Mouse (Mus musculus) forebrain, embryonic 11.5 days (tissue): ENCODE measurements around the gene Runx1. TPM values are rescaled to one million over a fixed set of nuclear protein-coding genes. Genes with fewer than 3 reads are reported as not detected.

Experiments used
- ATAC-seq: fragments of 200-750 bp; cut with Nextera tagmentation; replicated peaks from 2 replicates; pipeline ENCODE4 v1.8.0; 2017; ENCODE audit warnings: moderate TSS enrichment; ENCODE audit not compliant: low FRiP score
- DNase-seq: peaks from one replicate; pipeline ENCODE4 v3.0.0-alpha.2; 2017; ENCODE audit warnings: low spot score
- H3K27ac ChIP-seq: fragments of 300-500 bp; sonication (generic); 2 replicates; pipeline ENCODE4 v1.5.1; 2014; ENCODE audit warnings: low read depth, low read length
- H3K27me3 ChIP-seq: fragments of 300-500 bp; sonication (generic); 2 replicates; pipeline ENCODE4 v1.6.1; 2014; ENCODE audit warnings: mild to moderate bottlenecking, low read length, mixed read lengths; ENCODE audit not compliant: control insufficient read depth, insufficient read depth
- H3K36me3 ChIP-seq: fragments of 300-500 bp; sonication (generic); 2 replicates; pipeline ENCODE4 v1.6.1; 2014; ENCODE audit warnings: mild to moderate bottlenecking, low read length, moderate library complexity, mixed read lengths; ENCODE audit not compliant: control insufficient read depth, insufficient read depth
- H3K4me1 ChIP-seq: fragments of 300-500 bp; sonication (generic); replicated peaks from 2 replicates; pipeline ENCODE4 v1.6.1; 2014; ENCODE audit warnings: low read length, mixed read lengths; ENCODE audit not compliant: control insufficient read depth, insufficient read depth
- H3K4me2 ChIP-seq: fragments of 300-500 bp; sonication (generic); 2 replicates; pipeline ENCODE4 v1.6.1; 2014; ENCODE audit warnings: low read depth, mild to moderate bottlenecking, low read length, moderate library complexity, mixed read lengths; ENCODE audit not compliant: severe bottlenecking
- H3K4me3 ChIP-seq: fragments of 300-500 bp; sonication (generic); 2 replicates; pipeline ENCODE4 v1.5.1; 2014; ENCODE audit warnings: low read depth, low read length
- H3K9ac ChIP-seq: fragments of 300-500 bp; sonication (generic); 2 replicates; pipeline ENCODE4 v1.6.1; 2014; ENCODE audit warnings: low read length
- H3K9me3 ChIP-seq: fragments of 300-500 bp; sonication (generic); 2 replicates; pipeline ENCODE4 v1.6.1; 2016; ENCODE audit warnings: low read length, mixed read lengths; ENCODE audit not compliant: control insufficient read depth
- WGBS: fragments of 180-500 bp; shearing (Covaris S2); extraction: QIAGEN DNeasy Blood & Tissue Kit; methylation state at CpG from one replicate; pipeline ENCODE4 v1.1.7; 2014; 5-methylcytosine and 5-hydroxymethylcytosine counted together
- polyA plus RNA-seq: library from polyadenylated mRNA; unstranded; fragments of >200 nt; fragmentation: Nextera tagmentation; extraction: Ambion mirVana; gene quantifications from 2 replicates; pipeline ENCODE4 v1.2.1, GENCODE M21; 2014

Gene Runx1
- polyA plus RNA-seq, 1 experiment from 2014 or later: 2.2 TPM

DNA sequence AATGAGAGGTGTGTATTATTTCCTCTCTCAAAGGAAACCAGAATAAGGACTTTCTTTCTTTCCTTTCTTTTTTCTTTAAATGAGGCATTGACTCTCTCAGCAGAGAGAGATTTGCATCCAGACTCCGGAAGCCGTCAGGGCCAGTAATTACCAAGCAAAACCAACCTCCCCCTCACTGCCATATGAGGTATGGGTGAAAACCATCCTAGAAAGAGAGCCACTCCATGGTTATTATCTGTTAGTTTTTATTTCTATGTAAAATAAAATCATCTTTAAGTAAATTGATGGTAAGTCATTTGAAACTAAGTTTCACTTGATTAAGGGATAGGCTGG lies 10.8 kb downstream of the Runx1 start:
- H3K4me2 ChIP-seq: no peak overlapping the region
- H3K27me3 ChIP-seq: no peaks in the 10 kb centered on the region
- H3K4me3 ChIP-seq: no peak overlapping the region
- WGBS: 61% methylated on average over 2 of the region's 2 CpGs
- H3K27ac ChIP-seq: no peak overlapping the region
- no peak for DNase-seq
- H3K9me3 ChIP-seq: no peaks in the 10 kb centered on the region
- no peaks in the 10 kb centered on the region for H3K4me1 ChIP-seq
- no peak overlapping the region for H3K9ac ChIP-seq
- no peak for ATAC-seq
- no peaks in the 10 kb centered on the region for H3K36me3 ChIP-seq

DNA sequence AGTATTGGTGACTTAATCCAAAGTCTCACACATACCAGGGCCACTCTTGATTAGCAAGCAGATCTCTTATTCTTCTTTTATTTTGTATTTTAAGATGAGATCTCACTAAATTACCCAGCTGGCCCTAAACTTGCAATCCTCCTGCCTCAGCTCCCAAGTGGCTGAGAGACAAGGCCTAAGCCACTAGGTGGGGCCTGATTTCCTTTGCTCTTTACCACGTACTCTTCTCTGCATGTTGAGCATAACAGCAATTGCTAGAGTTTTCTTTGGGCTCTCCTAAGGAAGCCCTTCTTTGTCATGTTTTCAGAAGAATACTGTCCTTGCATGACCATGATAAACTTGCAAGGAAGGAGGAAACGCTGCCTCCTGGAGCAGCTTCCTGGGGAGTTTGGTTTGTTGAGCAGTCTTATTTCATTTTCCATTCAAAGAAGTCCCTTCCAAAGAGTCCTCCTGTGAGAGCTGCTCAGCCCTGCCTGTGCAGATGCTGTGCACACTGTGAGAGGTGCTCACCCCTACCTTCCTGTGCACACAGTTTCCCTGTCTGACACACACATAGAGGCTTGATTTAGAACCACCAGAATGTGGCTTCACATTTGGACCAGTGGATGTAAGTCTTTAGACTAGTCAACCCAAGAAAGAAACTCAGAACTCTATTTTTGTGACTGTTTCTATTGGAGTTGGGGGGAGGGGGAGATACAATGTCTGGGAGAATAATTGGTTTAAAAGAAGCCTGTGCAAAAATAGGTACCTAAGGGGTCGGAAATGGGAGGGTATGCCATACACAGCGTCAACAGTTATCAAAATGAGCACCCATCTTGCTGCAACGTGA lies 11.4 kb downstream of the Runx1 start:
- no peak overlapping the region for H3K9ac ChIP-seq
- H3K36me3 ChIP-seq: no peaks in the 10 kb centered on the region
- no peaks in the 10 kb centered on the region for H3K27me3 ChIP-seq
- WGBS: 78% methylated on average over 5 of the region's 5 CpGs
- H3K9me3 ChIP-seq: no peaks in the 10 kb centered on the region
- DNase-seq: no peak
- H3K27ac ChIP-seq: no peak overlapping the region
- no peak for ATAC-seq
- H3K4me2 ChIP-seq: no peak overlapping the region
- no peak overlapping the region for H3K4me3 ChIP-seq
- H3K4me1 ChIP-seq: no peaks in the 10 kb centered on the region

DNA sequence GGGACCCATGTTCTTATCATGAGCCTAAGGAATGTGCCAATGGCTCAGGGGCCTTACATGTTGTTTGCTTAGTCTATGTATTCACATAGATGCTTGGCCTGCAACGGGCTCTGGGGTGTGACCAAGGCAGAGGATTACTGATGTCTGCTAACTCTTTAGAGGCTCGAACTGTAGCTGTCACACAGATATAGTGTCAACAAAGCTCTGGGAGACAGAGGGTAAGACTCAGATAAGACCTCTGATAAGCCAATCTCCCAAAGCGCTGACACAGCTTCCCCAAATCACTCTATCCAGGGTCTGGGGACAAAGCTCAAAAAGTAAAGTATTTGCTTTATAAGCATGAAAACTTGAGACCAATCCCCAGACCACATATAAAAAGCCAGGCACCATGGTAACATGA lies 13.5 kb downstream of the Runx1 start:
- DNase-seq (no peak), ATAC-seq (no peak)
- no peaks in the 10 kb centered on the region for H3K9me3 ChIP-seq
- WGBS: 88% methylated on average over 3 of the region's 3 CpGs
- H3K4me1 ChIP-seq: no peaks in the 10 kb centered on the region
- no peaks in the 10 kb centered on the region for H3K36me3 ChIP-seq
- H3K27me3 ChIP-seq: no peaks in the 10 kb centered on the region
- no peak overlapping the region for H3K4me2 ChIP-seq
- H3K27ac ChIP-seq: no peak overlapping the region
- no peak overlapping the region for H3K9ac ChIP-seq
- H3K4me3 ChIP-seq: no peak overlapping the region

DNA sequence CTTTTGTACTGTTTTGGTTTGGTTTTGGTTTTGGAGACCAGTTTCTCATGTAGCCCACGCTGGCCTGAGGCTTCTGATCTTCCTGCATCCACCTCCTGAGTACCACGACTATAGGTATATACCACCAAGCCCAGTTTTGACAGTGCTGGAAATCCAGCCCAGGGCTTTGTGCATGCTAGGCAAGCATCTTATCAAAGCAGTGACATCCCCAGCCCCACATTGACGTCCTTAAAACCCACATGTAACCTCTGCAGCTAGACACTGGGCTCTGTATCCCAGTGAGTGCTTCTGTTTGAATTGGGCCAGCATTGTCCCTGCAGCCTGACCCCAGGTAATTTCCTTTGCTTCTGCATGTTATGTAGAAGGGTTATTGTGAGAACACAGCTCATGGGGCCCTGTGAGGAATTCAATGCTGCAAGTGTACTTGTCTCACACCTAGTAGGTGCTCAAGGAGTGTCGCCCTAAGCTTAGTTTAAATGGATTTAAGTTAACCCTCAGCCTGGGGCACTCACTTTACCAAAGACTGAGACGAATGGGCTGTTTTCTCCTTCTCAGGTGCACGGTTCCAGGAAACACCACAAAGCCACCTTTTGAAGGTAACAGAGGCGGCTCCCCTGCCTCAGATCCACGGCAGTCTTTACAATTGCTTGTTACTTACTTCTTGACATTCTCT lies 15.2 kb downstream of the Runx1 start:
- DNase-seq: no peak
- Histone ChIP-seq H3K36me3 (no peaks in the 10 kb centered on the region), H3K9me3 (no peaks in the 10 kb centered on the region), H3K4me3 (no peak overlapping the region), H3K27ac (no peak overlapping the region), H3K4me1 (no peaks in the 10 kb centered on the region), H3K9ac (no peak overlapping the region), H3K4me2 (no peak overlapping the region), H3K27me3 (no peaks in the 10 kb centered on the region)
- ATAC-seq: no peak
- 83% methylated on average over 8 of the region's 8 CpGs for WGBS

DNA sequence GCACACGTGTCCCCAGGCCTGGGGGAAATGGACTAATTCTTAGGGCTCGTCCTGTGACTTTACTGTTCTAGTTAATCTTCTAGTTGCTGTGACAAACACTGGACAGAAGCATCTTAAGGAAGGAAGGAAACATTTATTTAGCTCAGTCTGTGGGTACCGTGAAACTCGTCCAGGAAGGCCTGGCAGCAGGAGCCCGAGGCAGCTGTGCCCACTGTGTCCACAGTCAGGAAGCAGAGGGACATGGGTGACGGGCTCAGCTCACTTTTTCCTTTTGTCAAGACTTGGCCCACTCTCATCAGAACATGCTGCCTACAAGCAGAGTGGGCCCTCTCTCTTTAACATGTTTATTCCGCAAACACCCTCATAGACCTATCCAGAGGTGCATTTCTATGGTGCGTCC lies 18.2 kb downstream of the Runx1 start:
- H3K36me3 ChIP-seq: no peaks in the 10 kb centered on the region
- H3K4me1 ChIP-seq: no peaks in the 10 kb centered on the region
- WGBS: 85% methylated on average over 8 of the region's 8 CpGs
- H3K9ac ChIP-seq: no peak overlapping the region
- no peak overlapping the region for H3K27ac ChIP-seq
- H3K27me3 ChIP-seq: no peaks in the 10 kb centered on the region
- DNase-seq (no peak), ATAC-seq (no peak)
- no peak overlapping the region for H3K4me3 ChIP-seq
- no peaks in the 10 kb centered on the region for H3K9me3 ChIP-seq
- H3K4me2 ChIP-seq: no peak overlapping the region

DNA sequence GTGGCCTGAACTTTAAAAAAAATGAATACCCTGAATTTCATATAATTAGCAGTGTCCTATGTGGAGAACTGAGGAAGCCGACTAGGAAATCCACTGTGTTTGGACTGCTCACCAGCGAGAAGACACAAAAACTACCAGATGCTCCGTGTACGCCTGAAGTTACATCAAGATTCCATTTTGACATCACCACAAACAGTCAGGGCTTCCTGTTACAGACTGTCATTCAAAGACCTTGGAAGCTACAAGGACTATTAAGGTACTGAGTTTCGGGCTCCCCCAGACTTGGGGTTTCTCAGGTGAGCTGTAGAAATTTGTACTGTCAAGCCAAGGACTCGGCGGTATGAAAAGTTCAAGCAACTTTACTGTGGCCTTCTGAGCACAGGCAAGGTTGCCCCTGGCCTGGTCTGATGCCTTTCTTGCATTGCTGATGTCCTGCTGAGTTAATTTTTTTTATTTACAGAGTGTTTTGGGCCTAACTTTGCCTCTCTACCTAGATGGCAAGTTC lies 22.8 kb downstream of the Runx1 start:
- Histone ChIP-seq H3K4me1 (no peaks in the 10 kb centered on the region), H3K36me3 (no peaks in the 10 kb centered on the region), H3K4me3 (no peak overlapping the region), H3K27me3 (no peaks in the 10 kb centered on the region), H3K27ac (no peak overlapping the region), H3K9ac (no peak overlapping the region), H3K9me3 (no peaks in the 10 kb centered on the region), H3K4me2 (no peak overlapping the region)
- WGBS: 93% methylated on average over 7 of the region's 7 CpGs
- no peak for ATAC-seq
- no peak for DNase-seq

DNA sequence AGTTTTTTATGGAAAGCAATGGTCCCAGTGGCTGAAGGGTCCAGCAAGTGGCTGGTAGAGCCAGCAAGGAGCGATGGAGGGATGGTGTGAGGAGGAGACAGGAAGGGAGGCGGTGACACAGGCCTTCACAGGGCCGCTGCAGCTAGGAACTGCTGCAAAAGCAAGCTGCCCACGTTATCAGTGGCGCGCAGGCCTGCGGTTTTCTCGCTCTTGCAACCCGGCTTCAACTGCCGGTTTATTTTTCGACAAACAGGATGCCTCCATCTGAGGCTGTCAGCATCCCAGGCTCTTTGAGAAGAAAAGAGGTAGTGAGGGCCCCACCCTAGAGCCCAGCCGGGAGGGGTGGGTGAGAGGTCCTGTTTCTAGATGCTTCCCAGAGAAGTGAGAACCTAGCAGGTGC lies 24.4 kb downstream of the Runx1 start:
- no peaks in the 10 kb centered on the region for H3K36me3 ChIP-seq
- H3K4me2 ChIP-seq: no peak overlapping the region
- ATAC-seq (no peak), DNase-seq (no peak)
- no peak overlapping the region for H3K4me3 ChIP-seq
- no peak overlapping the region for H3K27ac ChIP-seq
- H3K9ac ChIP-seq: no peak overlapping the region
- H3K9me3 ChIP-seq: no peaks in the 10 kb centered on the region
- no peaks in the 10 kb centered on the region for H3K27me3 ChIP-seq
- 80% methylated on average over 12 of the region's 12 CpGs for WGBS
- H3K4me1 ChIP-seq: no peaks in the 10 kb centered on the region

DNA sequence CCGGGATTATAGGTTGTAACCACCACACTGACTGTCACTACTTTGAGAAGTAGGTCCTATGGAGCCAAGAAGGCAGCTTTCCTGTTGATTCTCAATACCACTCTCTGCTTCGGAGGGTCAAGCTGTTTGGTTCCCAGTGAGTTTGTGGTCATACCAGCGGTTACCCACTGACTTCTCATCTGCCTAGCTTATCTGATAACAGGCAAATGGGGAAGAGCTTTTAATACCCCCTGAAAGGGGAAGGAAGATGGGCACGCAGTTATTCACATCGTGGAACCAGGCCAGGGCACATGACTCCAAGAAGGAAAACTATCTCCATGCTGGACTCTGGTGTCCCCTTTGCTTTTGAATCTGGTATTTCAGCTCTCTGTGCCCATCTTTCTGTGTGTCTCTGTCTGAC lies 25.1 kb downstream of the Runx1 start:
- Histone ChIP-seq H3K36me3 (no peaks in the 10 kb centered on the region), H3K27me3 (no peaks in the 10 kb centered on the region), H3K4me3 (no peak overlapping the region), H3K9ac (no peak overlapping the region), H3K4me2 (no peak overlapping the region), H3K9me3 (no peaks in the 10 kb centered on the region), H3K27ac (no peak overlapping the region), H3K4me1 (no peaks in the 10 kb centered on the region)
- DNase-seq (no peak), ATAC-seq (no peak)
- WGBS: 85% methylated on average over 5 of the region's 5 CpGs

DNA sequence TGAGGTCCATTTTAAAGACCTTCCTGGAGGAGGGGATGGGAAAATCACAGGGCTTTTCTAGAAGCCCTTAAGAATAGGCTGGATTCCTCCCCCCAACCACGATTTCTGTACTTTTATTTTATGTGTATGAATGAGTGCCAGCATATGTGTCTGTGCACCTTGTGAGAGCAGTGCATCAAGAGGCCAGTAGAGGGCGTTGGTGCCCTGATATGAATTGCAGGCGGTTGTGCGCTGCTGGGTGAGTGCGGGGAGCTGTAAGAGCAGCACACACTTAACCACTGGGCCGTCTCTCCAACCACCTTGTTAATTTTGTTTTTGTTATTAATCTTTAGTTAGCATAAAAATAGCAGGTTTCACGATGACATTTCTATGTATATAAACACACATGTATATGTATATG lies 26.0 kb downstream of the Runx1 start:
- Histone ChIP-seq H3K4me1 (no peaks in the 10 kb centered on the region), H3K4me2 (no peak overlapping the region), H3K9ac (no peak overlapping the region), H3K36me3 (no peaks in the 10 kb centered on the region), H3K27ac (no peak overlapping the region), H3K27me3 (no peaks in the 10 kb centered on the region), H3K9me3 (no peaks in the 10 kb centered on the region), H3K4me3 (no peak overlapping the region)
- DNase-seq (no peak), ATAC-seq (no peak)
- 94% methylated on average over 7 of the region's 7 CpGs for WGBS
